Mouse (Mus musculus): ENCODE measurements at regions not wholly inside any gene's neighbourhood (a gene's known extent, or its start where the extent isn't known, plus 50 kb on each side); places are given as distances from the start of the nearest gene placed in this dataset.
A peak's percentile ranks its signal among the peaks of the same experiment; 100 is the strongest.

DNA sequence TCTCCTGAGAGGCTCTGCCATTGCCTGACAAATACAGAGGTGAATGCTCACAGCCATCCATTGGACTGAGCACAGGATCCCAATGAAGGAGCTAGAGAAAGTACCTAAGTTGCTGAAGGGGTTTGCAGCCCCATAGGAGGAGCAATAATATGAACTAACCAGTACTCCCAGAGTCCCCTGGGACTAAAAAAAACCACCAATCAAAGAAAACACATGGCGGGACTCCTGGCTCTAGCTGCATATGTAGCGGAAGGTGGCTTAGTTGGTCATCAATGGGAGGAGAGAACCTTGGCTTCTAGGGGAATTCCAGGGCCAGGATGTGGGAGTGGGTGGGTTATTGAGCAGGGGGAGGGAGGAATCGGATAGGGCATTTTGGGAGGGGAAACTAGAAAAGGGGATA is 207.8 kb downstream of the Otol1 start:
- DNase-seq (ENCODE audit: low spot score): no peak

DNA sequence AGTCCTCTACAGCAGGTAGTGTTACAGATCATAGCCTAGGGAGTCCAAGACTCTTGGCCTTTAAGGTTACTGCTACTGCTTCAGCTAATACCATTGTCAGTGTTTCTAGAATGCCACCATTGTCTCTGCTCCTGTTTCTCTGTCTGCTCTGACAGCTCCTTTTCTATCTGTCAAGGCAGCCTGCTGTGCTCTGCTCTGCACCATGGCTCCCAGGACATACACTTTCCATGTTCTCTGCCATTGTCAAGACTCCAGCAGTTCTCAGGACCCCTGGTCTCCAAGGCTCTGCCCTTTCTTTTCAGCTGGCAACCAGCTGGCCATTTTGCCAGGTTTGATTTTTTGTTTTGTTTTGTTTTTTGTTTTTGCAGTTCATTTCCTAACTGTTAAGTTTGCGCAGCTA is 208.7 kb downstream of the Otol1 start:
- DNase-seq (ENCODE audit: low spot score): no peak

DNA sequence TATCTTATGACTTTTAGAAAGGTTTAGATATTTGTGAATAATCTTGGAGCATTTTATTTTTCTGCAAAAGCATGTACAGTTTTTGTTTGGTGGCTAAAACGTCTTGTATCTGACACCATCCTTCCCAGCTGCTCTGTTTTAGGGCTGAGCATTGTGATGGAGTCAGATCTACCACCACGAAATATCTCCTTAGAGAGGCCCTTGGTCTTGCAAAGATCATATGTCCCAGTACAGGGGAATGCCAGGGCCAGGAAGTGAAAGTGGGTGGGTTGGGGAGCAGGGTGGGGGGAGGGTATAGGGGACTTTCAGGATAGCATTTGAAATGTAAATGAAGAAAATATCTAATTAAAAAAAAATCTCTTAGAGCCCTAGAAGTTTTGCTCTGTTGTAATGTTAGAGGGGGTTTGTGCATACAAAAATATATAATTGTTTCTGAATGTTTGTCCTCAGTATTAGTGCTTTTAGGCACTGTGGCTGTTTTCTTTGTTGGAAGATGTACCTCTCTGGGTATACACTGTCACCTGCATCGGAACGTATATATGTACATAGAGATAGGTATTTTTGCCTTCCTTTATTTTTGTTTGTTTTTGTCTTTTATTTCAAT is 211.4 kb downstream of the Otol1 start:
- no peak for DNase-seq (ENCODE audit: low spot score)

DNA sequence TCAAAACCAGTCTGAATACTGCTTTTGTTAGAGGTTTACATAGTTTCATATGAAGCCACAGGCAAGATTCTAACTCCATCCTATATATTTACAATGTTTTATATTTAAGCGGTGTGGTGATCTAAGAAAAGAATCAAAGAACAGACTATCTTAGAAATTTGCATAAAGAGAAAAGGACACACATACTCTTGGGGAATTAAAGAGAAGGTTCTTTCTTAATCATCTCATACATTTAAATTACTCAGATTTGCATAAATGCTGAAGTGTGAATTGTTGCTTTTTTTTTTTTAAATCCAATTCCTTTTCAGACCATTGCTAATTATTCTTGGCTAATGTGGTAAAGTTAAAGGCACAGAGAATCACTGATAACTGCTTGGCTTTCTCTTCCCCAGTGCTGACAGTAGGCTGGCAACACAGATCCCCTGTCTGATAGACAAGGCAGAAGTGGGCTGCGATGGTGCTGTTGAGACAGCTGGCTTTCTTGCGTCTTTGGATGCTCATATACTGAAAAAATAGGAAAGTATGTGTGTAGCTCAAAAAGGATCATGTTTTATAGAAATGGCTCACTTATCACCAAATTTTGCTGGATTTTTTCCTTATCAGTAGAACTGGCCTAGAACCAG is 216.1 kb downstream of the Otol1 start:
- no peak for DNase-seq (ENCODE audit: low spot score)

DNA sequence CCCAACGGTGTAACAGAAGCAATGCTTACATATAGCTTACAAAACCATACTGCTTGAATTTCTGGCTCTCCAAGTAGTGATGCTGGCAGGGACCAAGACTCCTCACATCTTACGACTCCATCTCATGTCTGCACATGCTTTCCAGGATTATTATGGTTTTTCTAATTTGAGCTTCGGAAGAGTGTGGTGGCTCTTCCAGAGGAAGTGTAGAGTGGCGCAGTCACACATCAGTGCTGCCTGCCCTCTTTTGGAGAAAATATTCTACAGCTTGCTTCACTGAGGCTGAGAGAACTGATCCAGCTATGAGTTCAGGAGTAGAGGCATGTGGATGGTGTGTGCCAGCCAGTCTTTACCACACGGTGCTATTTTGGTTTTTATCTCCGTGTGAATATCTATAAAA is 217.4 kb downstream of the Otol1 start:
- DNase-seq (ENCODE audit: low spot score): no peak

DNA sequence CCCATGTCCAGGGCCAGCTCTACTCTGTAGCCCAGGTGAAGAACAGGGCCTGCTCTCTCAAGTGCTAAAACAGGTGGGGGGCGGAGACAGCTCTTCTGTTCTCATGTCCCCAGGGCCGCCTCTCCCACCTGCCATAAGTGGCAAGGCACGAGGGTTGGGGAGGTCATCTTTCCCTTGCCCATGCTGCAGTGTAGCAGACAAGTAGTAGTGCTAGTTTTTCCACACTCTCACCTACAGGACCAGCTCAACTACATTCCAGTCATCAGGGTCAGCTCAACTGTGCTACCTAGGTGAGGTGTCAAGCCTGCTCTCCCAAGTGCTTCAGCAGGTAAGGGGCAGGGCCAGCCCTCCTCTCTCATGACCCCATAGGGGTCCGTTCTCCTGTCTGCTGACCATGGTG is 219.8 kb downstream of the Otol1 start:
- DNase-seq (ENCODE audit: low spot score): no peak

DNA sequence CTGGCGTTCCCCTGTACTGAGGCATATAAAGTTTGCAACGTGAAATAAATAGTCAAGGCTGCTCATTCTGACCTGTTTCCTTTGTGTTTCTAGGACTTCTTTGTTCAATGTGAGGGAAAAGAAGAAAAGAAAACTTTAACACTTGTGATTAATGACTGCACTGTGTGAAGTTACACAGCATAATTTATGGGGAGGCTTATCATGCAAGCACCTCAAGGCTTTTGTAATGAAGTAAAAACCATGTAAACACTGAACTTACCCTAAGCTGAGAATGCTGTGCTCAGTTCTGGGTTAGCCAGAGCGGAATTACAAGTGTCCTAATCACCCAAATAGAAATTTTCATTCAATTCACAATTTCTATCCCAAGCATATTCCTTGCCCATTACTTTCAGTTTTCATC is 241.2 kb downstream of the Otol1 start:
- no peak for DNase-seq (ENCODE audit: low spot score)

DNA sequence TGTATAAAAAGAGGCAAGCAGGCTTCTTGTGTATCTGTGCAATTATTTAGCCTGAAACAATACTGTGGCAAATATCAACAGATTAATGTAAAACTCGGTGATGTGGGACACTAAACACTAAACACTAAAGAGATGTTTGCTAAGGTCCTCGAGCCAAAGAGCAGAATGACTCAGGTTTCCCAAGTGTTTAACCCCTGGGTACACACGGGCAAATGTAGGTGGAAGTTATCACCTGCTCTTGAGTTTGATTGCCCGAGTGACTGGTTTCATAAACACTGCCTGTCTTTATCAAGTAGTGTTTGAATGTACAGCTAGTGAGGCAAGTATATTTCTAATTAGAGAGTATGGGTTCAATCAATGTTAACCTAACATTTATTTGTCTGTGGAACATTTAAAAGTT is 242.5 kb downstream of the Otol1 start:
- no peak for DNase-seq (ENCODE audit: low spot score)

DNA sequence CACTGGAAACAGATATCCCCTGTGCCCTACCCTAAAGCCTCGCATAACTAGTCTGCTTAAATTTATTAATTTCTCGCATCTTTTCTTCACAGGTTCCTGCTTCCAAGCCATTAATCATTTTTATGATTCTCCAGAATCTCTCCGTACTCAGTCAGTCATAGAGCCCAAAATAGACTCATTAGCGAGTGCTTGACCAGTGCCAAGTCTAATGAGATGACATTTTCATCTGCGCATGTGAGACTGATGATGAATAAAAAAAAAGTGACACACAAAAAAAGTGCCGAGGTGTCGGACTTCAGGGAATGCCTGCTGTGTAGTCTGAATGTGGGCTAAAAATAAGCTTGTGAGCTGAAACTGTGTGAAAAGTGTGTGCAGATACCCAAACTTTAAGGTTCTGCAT is 243.3 kb downstream of the Otol1 start:
- DNase-seq (ENCODE audit: low spot score): no peak

DNA sequence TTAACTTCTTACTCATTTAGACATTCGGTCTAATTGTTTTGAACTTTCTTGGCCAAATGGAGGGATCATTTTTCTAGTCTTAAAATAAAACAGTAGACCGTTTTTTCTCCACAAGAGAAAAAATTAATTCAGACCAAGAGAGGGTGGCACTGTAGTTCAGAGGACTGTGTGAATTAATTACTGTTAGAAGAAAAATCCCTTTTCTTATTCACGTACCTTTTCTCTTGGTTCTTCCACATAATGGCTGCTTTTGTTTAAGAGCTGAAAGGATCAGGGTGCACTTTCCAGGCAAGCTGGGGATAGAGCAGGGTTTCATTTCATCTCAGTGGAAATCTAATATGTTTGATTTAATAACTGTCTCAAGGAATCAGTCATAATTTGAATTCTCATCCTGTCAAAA is 255.9 kb downstream of the Otol1 start:
- DNase-seq (ENCODE audit: low spot score): no peak

DNA sequence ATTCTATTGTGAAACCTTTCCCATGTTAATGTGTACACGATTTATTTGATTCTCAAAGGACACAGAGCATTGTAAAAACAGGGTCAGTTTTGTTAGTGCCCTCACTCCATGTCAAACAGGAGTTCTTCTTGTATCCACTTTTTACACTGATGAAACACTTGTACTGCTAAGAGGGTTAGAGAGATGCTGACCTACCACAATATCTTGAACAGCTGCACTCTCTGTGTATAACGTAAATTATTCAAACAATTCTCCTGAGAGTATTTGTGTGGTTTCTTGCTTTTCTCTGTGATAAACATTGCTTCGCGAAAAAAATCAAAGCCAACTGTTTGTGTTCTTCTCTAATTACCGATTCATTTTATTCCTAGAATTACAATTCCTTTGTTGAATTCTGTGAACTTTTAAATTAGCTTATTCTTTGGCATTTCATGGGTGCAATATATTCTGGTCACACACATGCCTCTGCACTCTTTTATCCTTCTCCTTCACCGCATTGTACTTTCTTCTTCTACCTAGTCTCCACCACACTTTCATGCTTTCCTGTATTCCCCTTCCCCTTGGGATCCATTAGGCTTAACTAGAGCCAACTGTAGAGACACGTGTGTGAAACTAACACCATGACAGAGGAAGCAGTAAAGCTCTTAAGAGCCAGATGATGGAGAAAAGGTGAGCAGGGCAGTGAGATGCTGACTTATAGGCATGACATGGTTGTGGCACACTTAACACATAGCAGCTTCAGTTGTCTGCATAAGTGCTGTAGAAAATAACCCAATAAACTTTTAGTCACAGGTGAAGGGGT is 281.4 kb downstream of the Otol1 start:
- no peak for DNase-seq (ENCODE audit: low spot score)

DNA sequence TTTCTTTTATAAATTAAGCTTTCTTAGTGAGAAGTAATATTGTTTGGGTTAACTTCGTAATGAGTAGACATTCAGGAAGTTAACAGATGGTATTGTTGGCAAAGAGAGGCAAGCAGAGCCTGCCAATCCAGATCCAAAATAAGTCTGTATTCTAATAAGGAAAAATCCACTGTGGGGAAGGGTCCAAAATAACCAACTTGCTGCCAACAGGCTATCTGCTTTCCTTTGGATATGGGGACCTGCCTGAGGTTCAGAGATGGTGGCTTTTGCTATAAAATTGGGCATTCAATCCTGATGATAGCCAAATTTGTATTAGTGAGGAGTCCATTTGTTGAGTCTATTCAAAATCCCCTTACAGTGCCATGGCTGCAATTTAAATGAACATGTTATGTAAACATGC is 300.1 kb downstream of the Otol1 start:
- DNase-seq (ENCODE audit: low spot score): no peak

DNA sequence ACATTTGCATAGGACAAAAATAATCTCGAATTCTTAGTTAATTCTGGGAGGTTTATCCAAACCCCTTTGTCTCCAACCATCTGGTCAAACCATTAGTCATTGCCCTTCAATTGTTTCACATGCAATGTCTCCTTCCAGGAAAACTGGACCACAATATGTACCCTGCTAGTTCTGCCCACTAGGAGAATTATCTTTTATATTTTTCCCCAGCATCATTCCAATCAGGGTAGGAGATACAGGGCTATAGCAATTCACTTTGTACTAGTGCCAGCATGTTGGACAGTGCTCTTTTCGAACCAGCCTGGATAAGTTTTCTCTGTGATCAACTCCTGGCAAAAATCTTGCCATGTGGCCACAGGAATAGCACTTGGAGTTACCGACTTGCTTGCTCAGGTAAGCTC is 300.6 kb downstream of the Otol1 start:
- no peak for DNase-seq (ENCODE audit: low spot score)

DNA sequence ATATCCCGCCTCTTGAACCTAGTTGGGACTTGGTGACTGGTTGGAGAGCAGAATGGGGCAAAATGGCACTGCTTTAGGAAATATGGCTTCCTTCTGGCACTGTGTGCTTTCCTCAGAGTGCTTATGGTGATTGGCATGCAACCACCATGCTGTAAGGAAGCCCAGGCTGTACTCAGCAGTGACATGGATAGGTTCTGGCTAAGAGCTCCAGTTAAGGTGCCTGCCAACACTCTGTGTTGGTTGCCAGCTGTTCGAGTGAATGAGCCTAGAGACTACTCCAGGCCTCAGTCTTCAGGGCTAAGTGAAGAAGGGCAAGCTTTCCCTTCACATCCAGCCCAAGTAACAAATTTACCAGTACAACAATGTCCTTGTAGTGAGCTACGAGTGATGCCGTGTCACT is 301.9 kb downstream of the Otol1 start:
- DNase-seq (ENCODE audit: low spot score): peak; percentile 57

DNA sequence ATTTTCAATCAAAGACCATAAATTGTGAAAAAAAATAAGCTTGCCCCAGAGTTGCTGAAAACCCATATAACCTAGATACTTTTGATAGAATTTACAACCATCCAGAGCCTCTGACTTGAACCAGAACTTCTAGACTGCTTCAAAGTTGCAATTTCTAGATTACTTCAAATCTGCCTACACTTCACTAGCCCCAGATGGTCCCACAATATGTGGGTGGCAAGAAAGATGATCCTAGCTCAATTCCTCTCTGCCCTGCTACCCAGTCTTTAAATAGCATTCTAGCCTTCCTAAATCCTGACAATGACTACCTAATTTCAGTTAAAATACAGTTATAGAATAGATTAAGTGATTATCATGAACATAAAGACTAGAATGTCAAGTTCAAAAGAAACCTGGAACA is 303.6 kb downstream of the Otol1 start:
- DNase-seq (ENCODE audit: low spot score): no peak

DNA sequence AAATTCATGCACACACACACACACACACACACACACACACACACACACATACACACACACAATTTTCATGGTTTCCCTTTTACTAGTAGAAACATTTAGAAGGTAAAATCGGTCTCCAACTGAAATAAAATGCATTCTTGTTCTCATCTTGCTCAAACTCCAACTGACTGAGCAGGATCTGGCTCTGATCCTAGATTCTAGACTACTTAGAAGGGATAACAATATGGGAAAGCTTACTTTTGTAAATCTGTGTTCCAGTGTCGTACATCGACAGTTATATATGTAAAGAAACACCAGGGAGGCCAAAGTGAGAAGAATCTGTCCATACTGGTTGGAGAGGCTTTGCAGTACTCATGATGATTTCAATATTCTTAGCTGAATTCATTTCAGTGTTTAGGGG is 304.6 kb downstream of the Otol1 start:
- no peak for DNase-seq (ENCODE audit: low spot score)

DNA sequence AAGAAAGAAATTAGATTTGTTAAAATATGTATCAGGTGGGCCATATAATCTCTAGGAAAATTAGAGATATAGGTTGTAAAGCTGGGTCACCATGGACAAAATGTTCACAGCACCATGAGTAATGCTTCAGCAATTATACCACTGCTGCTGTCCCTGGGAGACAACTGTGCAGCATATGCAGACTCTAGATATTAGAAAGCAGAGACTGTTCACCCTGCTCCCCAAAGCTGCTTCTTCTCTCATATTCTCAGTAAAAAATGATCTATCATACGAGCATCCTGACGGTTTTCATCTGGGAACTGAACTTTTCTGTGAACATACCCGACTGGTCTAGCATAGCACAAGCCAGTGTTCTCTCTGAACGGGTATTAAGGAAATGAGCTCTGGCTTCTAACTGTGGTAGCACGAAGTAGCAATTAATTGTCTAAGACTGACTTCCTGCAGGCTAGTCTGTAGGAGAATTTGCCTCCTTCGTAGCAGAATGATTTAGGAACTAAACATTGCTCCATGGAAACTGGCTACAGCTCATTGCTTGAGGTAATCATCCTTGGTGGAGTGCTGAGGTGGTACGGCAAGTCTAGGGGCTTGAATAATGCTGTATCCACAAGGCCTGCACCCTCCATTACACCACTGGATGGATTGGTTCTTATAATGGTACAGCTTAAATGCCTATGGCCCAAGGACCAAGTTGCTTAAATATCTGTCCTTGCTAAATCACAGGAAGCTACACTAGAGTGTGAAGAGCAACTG is 305.9 kb downstream of the Otol1 start:
- no peak for DNase-seq (ENCODE audit: low spot score)

DNA sequence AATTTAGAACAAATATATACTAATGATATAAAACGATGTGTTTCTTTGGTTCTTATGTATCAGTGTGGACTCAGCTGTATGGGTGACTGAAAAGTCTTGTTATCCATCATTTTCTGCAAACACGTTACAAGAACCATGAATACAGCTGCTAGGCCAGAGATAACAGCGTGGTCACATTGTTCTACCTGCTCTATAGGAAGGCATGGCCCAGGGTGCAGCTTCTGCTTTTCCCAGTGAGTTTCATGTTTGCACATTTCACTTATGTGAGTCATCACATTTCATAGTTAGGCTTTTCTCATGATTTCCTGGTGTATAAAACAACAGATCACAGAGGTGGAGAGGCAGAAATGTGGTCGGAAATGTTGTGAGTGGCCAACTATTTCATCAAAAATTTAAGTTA is 306.8 kb downstream of the Otol1 start:
- DNase-seq (ENCODE audit: low spot score): no peak

DNA sequence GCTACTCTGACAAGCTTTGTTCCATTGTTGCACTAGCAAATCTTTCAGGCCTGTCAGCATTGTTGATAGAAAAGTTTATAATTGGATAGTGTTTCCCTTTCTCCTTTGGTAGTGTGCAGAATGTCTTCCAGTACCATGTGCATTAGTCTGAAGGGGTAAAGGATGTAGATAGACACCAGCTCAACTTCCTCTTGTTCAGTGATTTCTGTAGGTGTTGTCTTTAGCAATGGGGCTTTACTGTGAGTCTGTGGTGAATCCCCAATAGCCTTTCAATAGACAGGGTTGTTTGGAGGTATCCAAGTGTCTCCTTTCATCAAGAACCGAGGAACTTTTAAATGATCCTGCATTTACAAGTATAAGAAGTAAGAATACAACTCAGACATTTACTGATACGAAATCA is 311.0 kb downstream of the Otol1 start:
- no peak for DNase-seq (ENCODE audit: low spot score)

DNA sequence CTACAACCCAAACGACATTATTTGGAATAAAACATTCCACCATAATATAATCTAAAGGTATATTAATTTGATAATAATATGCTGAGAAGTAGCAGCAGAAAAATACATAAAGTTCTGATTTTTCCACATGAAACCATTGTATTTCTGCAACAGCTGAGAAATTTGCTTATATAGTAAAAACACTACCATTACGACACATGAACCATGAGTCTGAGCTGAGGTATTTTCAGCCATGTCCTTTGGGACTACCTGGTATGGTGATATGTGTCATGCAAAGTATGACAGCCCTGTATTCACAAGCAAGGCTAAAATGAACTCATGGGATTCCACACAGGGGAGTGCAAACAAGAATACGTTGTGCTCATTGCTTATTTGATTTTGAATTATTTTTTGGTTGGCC is 311.7 kb downstream of the Otol1 start:
- DNase-seq (ENCODE audit: low spot score): no peak

DNA sequence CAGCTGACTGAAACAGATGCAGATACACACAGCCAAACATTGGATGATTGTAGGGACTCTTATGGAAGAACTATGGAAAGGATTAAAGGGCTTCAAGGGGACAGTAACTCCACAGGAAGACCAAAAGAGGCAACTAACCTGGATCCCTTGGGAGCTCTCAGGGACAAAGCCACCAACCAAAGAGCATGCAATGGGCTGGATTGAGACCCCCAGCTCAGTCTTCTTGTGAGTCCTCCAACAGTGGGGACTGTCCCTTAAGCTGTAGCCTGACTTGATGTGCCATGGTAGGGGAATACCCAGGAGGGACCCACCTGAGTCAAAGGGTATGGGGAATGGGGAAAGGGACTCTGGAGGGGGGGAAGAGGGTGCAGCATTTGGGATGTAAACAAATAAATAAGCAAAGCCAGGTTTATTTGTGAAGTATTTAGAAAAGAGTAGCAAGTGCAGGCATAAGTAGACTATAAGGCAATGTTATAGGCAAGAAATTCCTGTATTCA is 313.8 kb downstream of the Otol1 start:
- DNase-seq (ENCODE audit: low spot score): no peak

DNA sequence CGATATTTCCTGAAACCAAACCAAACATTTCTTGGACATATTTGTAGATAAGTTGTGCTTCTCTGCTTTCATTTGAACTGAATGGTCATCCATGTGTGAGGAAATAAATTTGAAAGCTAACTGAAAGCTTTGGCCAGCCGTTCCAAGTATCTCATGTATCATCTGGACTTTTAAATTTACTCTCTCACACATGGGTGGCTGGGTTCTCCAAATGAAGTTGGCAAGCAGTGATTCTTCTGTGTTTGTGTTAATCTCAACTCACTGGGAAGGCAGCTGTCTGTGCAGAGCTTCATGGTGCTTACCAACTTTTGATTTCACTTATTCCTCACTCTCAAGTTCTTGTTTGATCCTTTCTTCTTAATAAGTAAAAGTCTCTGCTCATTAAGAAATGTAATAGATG is 317.3 kb downstream of the Otol1 start:
- peak; percentile 5 for DNase-seq (ENCODE audit: low spot score)
